Mouse (Mus musculus) MEL (cell line): ENCODE results near the gene Zfand3.

Experiments used
- CTCF ChIP-seq, 3 experiments: IDR thresholded peaks in 2 of 3; conservative IDR thresholded peaks in 1 of 3; 2 replicates each; pipeline ENCODE4 v1.5.1; 2011 to 2012; ENCODE audit warnings: low read length in 3 of 3, low read depth in 2 of 3, mild to moderate bottlenecking in 2 of 3, improper control_type of control experiment in 1 of 3, inconsistent platforms in 1 of 3, mixed read lengths in 1 of 3, moderate library complexity in 1 of 3; ENCODE audit not compliant: control insufficient read depth in 1 of 3, insufficient read depth in 1 of 3, poor library complexity in 1 of 3, severe bottlenecking in 1 of 3
- GATA1 ChIP-seq: IDR thresholded peaks from 2 replicates; pipeline ENCODE4 v1.6.1; 2011; ENCODE audit warnings: low read depth, low read length, improper control_type of control experiment
- MAZ ChIP-seq: IDR thresholded peaks from 2 replicates; pipeline ENCODE4 v1.6.1; 2012; ENCODE audit warnings: low read depth, mild to moderate bottlenecking, inconsistent platforms, low read length, improper control_type of control experiment
- TAL1 ChIP-seq: IDR thresholded peaks from 2 replicates; pipeline ENCODE4 v1.6.1; 2012; ENCODE audit warnings: mild to moderate bottlenecking, inconsistent platforms, low read length, moderate library complexity, mixed read lengths

- TF ChIP-seq CTCF (IDR thresholded peaks at IDR 0.05 in 2 of 3, conservative IDR thresholded peaks at IDR 0.05 in 1 of 3; ENCODE audit: control insufficient read depth in 1 of 3, insufficient read depth in 1 of 3, low read depth in 2 of 3, low read length in 3 of 3, poor library complexity in 1 of 3, severe bottlenecking in 1 of 3) (no peak), TAL1 (no peak), MAZ (no peak), GATA1 (no peak)
These were observed 139.6 kb downstream of the Zfand3 start for GRCm38 (mm10) chr17:30144114-30144513.
